Mouse (Mus musculus) bone marrow, adult 2 months (tissue): ENCODE results near the gene Usp47. TPM values are rescaled to one million over a fixed set of nuclear protein-coding genes. Genes with fewer than 3 reads are reported as not detected.
"Not testable (repeated sequence)": the region's sequence is repeated elsewhere in the genome, so short reads cannot be mapped to it uniquely, and the experiment has no call there.

Experiments used
- H3K27ac ChIP-seq: fragments of 200-500 bp; 2 replicates; pipeline ENCODE4 v1.5.1; 2012; ENCODE audit warnings: low read depth, mild to moderate bottlenecking, control low read depth, inconsistent platforms, low read length; ENCODE audit not compliant: control insufficient read depth, poor library complexity, insufficient read depth
- H3K4me1 ChIP-seq: fragments of 200-500 bp; 2 replicates; pipeline ENCODE4 v1.6.1; 2011; ENCODE audit warnings: low read length; ENCODE audit not compliant: control insufficient read depth, insufficient read depth
- H3K4me3 ChIP-seq: fragments of 200-500 bp; replicated peaks from 2 replicates; pipeline ENCODE3; 2011; ENCODE audit warnings: mild to moderate bottlenecking, low read depth, low read length, control low read depth; ENCODE audit not compliant: control insufficient read depth
- CTCF ChIP-seq: fragments of 200-500 bp; IDR thresholded peaks from 2 replicates; pipeline ENCODE4 v1.5.1; 2011; ENCODE audit warnings: low read length, control low read depth; ENCODE audit not compliant: control insufficient read depth, insufficient read depth
- POLR2A ChIP-seq: fragments of 200-500 bp; IDR thresholded peaks from 2 replicates; pipeline ENCODE4 v1.6.1; 2011; ENCODE audit warnings: low read depth, mild to moderate bottlenecking, control low read depth, low read length, borderline replicate concordance; ENCODE audit not compliant: control insufficient read depth
- WGBS: fragments of 180-500 bp; shearing (Covaris S2); methylation state at CpG from one replicate; pipeline ENCODE4 v1.1.7; 2018; 5-methylcytosine and 5-hydroxymethylcytosine counted together
- polyA plus RNA-seq: library from polyadenylated mRNA; stranded (reverse); fragments of >200 nt; gene quantifications from 2 replicates; pipeline ENCODE4 v1.2.4, GENCODE M21; 2011; ENCODE audit warnings: low replicate concordance; ENCODE audit not compliant: missing spikeins, insufficient read depth, insufficient read length

Gene Usp47
- polyA plus RNA-seq, 1 experiment: 25.5 TPM

GRCm38 (mm10) chr7:112048643-112049042 is 25.3 kb downstream of the Usp47 start:
- TF ChIP-seq CTCF: no peak
- TF ChIP-seq POLR2A: no peak
- no peaks in the 10 kb centered on the region; the same call in 1 of the 2 replicates for H3K4me1 ChIP-seq
- WGBS: 68% methylated on average over 5 of the region's 5 CpGs
- no peak overlapping the region for H3K4me3 ChIP-seq
- H3K27ac ChIP-seq: no peak overlapping the region

GRCm38 (mm10) chr7:112053667-112054066 is 30.4 kb downstream of the Usp47 start:
- peaks cover 1% of the 10 kb centered on the region; the same call in 1 of the 2 replicates for H3K4me1 ChIP-seq
- no peak overlapping the region for H3K4me3 ChIP-seq
- WGBS: 93% methylated on average over 3 of the region's 3 CpGs
- H3K27ac ChIP-seq: no peak overlapping the region
- TF ChIP-seq CTCF (no peak), POLR2A (no peak)

- peaks cover 1% of the 10 kb centered on the region; the same call in 1 of the 2 replicates for H3K4me1 ChIP-seq
- WGBS: 49% methylated on average over 8 of the region's 8 CpGs
- TF ChIP-seq POLR2A (no peak), CTCF (no peak)
- H3K27ac ChIP-seq: peak overlapping the region; percentile 66
- no peak overlapping the region for H3K4me3 ChIP-seq
These were observed 32.8 kb downstream of the Usp47 start for GRCm38 (mm10) chr7:112055901-112056625.

- no peaks in the 10 kb centered on the region for H3K4me1 ChIP-seq
- H3K27ac ChIP-seq: no peak overlapping the region
- H3K4me3 ChIP-seq: no peak overlapping the region
- 85% methylated on average over 5 of the region's 5 CpGs for WGBS
- no peak for TF ChIP-seq CTCF
- TF ChIP-seq POLR2A: no peak
These were observed 51.6 kb downstream of the Usp47 start for GRCm38 (mm10) chr7:112074868-112075267.

GRCm38 (mm10) chr7:112082636-112083035 is 59.3 kb downstream of the Usp47 start:
- TF ChIP-seq POLR2A (no peak), CTCF (no peak)
- Histone ChIP-seq H3K4me3 (no peak overlapping the region), H3K27ac (no peak overlapping the region), H3K4me1 (no peaks in the 10 kb centered on the region)
- WGBS: 94% methylated on average over 1 of the region's 1 CpGs

- Histone ChIP-seq H3K27ac (no peak overlapping the region), H3K4me1 (no peaks in the 10 kb centered on the region), H3K4me3 (no peak overlapping the region)
- TF ChIP-seq CTCF (no peak), POLR2A (no peak)
- 80% methylated on average over 2 of the region's 2 CpGs for WGBS
These were observed 60.9 kb downstream of the Usp47 start for GRCm38 (mm10) chr7:112084222-112084621.

- Histone ChIP-seq H3K27ac (no peak overlapping the region), H3K4me3 (no peak overlapping the region), H3K4me1 (no peaks in the 10 kb centered on the region)
- WGBS: 46% methylated on average over 4 of the region's 4 CpGs
- TF ChIP-seq POLR2A: no peak
- TF ChIP-seq CTCF: peak; percentile 79
These were observed 61.8 kb downstream of the Usp47 start for GRCm38 (mm10) chr7:112085062-112085461.

GRCm38 (mm10) chr7:112086186-112086585 is 62.9 kb downstream of the Usp47 start:
- H3K4me3 ChIP-seq: no peak overlapping the region
- TF ChIP-seq CTCF: no peak
- no peak for TF ChIP-seq POLR2A
- H3K27ac ChIP-seq: no peak overlapping the region
- H3K4me1 ChIP-seq: no peaks in the 10 kb centered on the region
- WGBS: 88% methylated on average over 2 of the region's 2 CpGs

GRCm38 (mm10) chr7:112094923-112095322 is 71.6 kb downstream of the Usp47 start:
- H3K27ac ChIP-seq, H3K4me3 ChIP-seq, H3K4me1 ChIP-seq: not testable (repeated sequence)
- WGBS: 71% methylated on average over 4 of the region's 4 CpGs
